Mouse (Mus musculus): Measurements from ENCODE around the gene Tspan15. TPM values are rescaled to one million over a fixed set of nuclear protein-coding genes. Genes with fewer than 3 reads are reported as not detected.
A peak's percentile ranks its signal among the peaks of the same experiment; 100 is the strongest.

Tspan15 gene
- polyA plus RNA-seq, 1 experiment, result 55.0 TPM

DNA sequence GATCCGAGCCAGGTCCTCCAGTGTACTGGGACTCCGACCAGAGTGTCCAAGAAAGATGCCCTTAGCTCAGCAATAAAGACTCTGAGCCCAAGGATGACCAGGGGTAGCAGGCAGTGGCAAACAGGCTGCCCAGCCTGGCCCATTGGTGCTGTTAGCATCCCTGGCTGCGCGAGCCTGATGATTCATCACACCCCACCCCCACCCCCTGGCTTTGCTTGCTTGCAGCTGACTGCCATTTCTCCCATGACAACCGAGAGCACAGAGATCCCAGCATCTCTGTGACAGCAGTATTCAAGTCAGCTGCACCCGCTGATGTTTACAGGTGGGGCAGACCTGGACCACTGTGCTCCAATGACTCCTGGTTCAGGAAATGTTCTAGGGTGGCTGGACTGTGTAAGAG is 28.5 kb downstream of the Tspan15 start:
- no peak overlapping the region; the same call in 1 of the 2 replicates for H3K27ac ChIP-seq (ENCODE audit: insufficient read depth, low read length)
- no peak overlapping the region for H3K4me3 ChIP-seq (replicated peaks; ENCODE audit: insufficient read depth, low read depth, low read length)
- H3K4me1 ChIP-seq (ENCODE audit: control insufficient read depth, insufficient read depth, low read length), result peaks cover 8% of the 10 kb centered on the region
- no peak for TF ChIP-seq POLR2A (IDR thresholded peaks at IDR 0.05; ENCODE audit: borderline replicate concordance, insufficient read depth, low read length)
- no peak for TF ChIP-seq CTCF (IDR thresholded peaks at IDR 0.05; ENCODE audit: borderline replicate concordance, insufficient read depth, low read depth, low read length)
- 58% methylated on average over 6 of the region's 6 CpGs for WGBS
- H3K27me3 ChIP-seq (ENCODE audit: control insufficient read depth, insufficient read depth, low read length), result no peaks in the 10 kb centered on the region
- DNase-seq, result peak in 1 of 2 experiments; percentile 45

DNA sequence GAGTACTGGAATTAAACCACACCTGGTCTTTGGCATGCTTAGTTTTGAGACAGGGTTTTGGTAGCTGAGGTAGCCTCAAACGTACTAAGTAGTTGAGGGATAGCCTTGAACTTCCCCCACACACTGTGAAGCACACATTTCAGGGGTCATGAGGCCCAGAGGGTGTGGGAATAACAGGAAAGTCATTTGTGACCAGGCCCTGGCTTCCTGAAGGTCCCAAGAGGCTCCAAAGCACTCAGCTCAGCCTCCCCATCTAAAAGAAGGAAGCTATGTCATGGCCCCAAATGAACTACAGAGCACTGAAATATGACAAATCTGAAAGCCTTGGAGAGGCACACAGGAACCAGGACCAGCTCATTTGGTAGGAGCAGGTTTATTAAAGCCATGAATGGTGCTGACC is 32.2 kb downstream of the Tspan15 start:
- Histone ChIP-seq H3K27ac (ENCODE audit: insufficient read depth, low read length) (no peak overlapping the region), H3K4me3 (replicated peaks; ENCODE audit: insufficient read depth, low read depth, low read length) (no peak overlapping the region), H3K4me1 (ENCODE audit: control insufficient read depth, insufficient read depth, low read length) (peaks cover 26% of the 10 kb centered on the region), H3K27me3 (ENCODE audit: control insufficient read depth, insufficient read depth, low read length) (no peaks in the 10 kb centered on the region)
- TF ChIP-seq POLR2A (IDR thresholded peaks at IDR 0.05; ENCODE audit: borderline replicate concordance, insufficient read depth, low read length), result no peak
- TF ChIP-seq CTCF (IDR thresholded peaks at IDR 0.05; ENCODE audit: borderline replicate concordance, insufficient read depth, low read depth, low read length), result no peak
- WGBS, result 75% methylated on average over 1 of the region's 1 CpGs
- no peak for DNase-seq

GRCm38 (mm10) chr10:62197403-62197802 is 33.6 kb downstream of the Tspan15 start:
- H3K27ac ChIP-seq (ENCODE audit: insufficient read depth, low read length), result no peak overlapping the region
- no peak for DNase-seq
- no peak overlapping the region for H3K4me3 ChIP-seq (replicated peaks; ENCODE audit: insufficient read depth, low read depth, low read length)
- no peak for TF ChIP-seq POLR2A (IDR thresholded peaks at IDR 0.05; ENCODE audit: borderline replicate concordance, insufficient read depth, low read length)
- TF ChIP-seq CTCF (IDR thresholded peaks at IDR 0.05; ENCODE audit: borderline replicate concordance, insufficient read depth, low read depth, low read length), result no peak
- H3K4me1 ChIP-seq (ENCODE audit: control insufficient read depth, insufficient read depth, low read length), result peaks cover 31% of the 10 kb centered on the region
- no peaks in the 10 kb centered on the region for H3K27me3 ChIP-seq (ENCODE audit: control insufficient read depth, insufficient read depth, low read length)
- 64% methylated on average over 4 of the region's 4 CpGs for WGBS

- Histone ChIP-seq H3K4me1 (ENCODE audit: control insufficient read depth, insufficient read depth, low read length) (peaks cover 51% of the 10 kb centered on the region), H3K27me3 (ENCODE audit: control insufficient read depth, insufficient read depth, low read length) (no peaks in the 10 kb centered on the region), H3K27ac (ENCODE audit: insufficient read depth, low read length) (peak overlapping the region; percentile 54; the same call in 1 of the 2 replicates), H3K4me3 (replicated peaks; ENCODE audit: insufficient read depth, low read depth, low read length) (no peak overlapping the region)
- TF ChIP-seq CTCF (IDR thresholded peaks at IDR 0.05; ENCODE audit: borderline replicate concordance, insufficient read depth, low read depth, low read length) (no peak), POLR2A (IDR thresholded peaks at IDR 0.05; ENCODE audit: borderline replicate concordance, insufficient read depth, low read length) (no peak)
- WGBS, result 62% methylated on average over 7 of the region's 7 CpGs
- peak in 1 of 2 experiments; percentile 45 for DNase-seq
These were observed 35.7 kb downstream of the Tspan15 start for GRCm38 (mm10) chr10:62195376-62195775.

- Histone ChIP-seq H3K4me3 (replicated peaks; ENCODE audit: insufficient read depth, low read depth, low read length) (no peak overlapping the region), H3K27ac (ENCODE audit: insufficient read depth, low read length) (peak overlapping the region; percentile 54; the same call in 1 of the 2 replicates)
- 85% methylated on average over 6 of the region's 6 CpGs for WGBS
These were observed 36.1 kb downstream of the Tspan15 start for GRCm38 (mm10) chr10:62194946-62195345.

GRCm38 (mm10) chr10:62194461-62194860 is 36.6 kb downstream of the Tspan15 start:
- H3K27me3 ChIP-seq (ENCODE audit: control insufficient read depth, insufficient read depth, low read length), result no peaks in the 10 kb centered on the region
- 53% methylated on average over 5 of the region's 5 CpGs for WGBS
- no peak overlapping the region for H3K4me3 ChIP-seq (replicated peaks; ENCODE audit: insufficient read depth, low read depth, low read length)
- peak in 1 of 2 experiments; percentile 68 for DNase-seq
- TF ChIP-seq POLR2A (IDR thresholded peaks at IDR 0.05; ENCODE audit: borderline replicate concordance, insufficient read depth, low read length), result no peak
- no peak for TF ChIP-seq CTCF (IDR thresholded peaks at IDR 0.05; ENCODE audit: borderline replicate concordance, insufficient read depth, low read depth, low read length)
- H3K27ac ChIP-seq (ENCODE audit: insufficient read depth, low read length), result peak overlapping the region; percentile 73
- H3K4me1 ChIP-seq (ENCODE audit: control insufficient read depth, insufficient read depth, low read length), result peaks cover 51% of the 10 kb centered on the region

More at GRCm38 (mm10) chr10:62194946-62195345, 36.1 kb downstream of the Tspan15 start:
- TF ChIP-seq POLR2A (IDR thresholded peaks at IDR 0.05; ENCODE audit: borderline replicate concordance, insufficient read depth, low read length), result no peak
- no peak for TF ChIP-seq CTCF (IDR thresholded peaks at IDR 0.05; ENCODE audit: borderline replicate concordance, insufficient read depth, low read depth, low read length)
- no peak for DNase-seq
- Histone ChIP-seq H3K4me1 (ENCODE audit: control insufficient read depth, insufficient read depth, low read length) (peaks cover 51% of the 10 kb centered on the region), H3K27me3 (ENCODE audit: control insufficient read depth, insufficient read depth, low read length) (no peaks in the 10 kb centered on the region)

DNA sequence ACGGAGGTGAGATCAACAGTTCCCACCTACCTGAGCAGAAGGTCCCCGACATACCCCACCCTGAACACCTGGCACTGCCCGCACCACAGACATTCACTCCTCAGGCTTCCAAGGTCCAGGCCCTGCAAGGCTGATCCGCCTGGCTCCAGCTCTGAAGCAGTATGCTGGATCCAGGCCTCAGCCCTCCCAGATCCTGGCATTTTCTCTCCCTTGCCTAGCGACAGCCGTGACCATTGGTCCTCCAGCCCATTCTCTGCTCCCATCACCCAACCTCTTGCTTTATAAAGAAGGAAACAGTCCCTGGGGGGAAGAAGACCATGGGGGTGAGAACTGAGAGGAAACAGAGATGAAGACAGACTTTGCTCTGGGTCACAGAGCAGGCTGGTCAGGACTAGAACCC is 37.0 kb downstream of the Tspan15 start:
- peak; percentile 52 to 56 for DNase-seq
- Histone ChIP-seq H3K27me3 (ENCODE audit: control insufficient read depth, insufficient read depth, low read length) (no peaks in the 10 kb centered on the region), H3K27ac (ENCODE audit: insufficient read depth, low read length) (peak overlapping the region; percentile 73), H3K4me1 (ENCODE audit: control insufficient read depth, insufficient read depth, low read length) (peaks cover 51% of the 10 kb centered on the region), H3K4me3 (replicated peaks; ENCODE audit: insufficient read depth, low read depth, low read length) (no peak overlapping the region)
- TF ChIP-seq CTCF (IDR thresholded peaks at IDR 0.05; ENCODE audit: borderline replicate concordance, insufficient read depth, low read depth, low read length), result no peak
- no peak for TF ChIP-seq POLR2A (IDR thresholded peaks at IDR 0.05; ENCODE audit: borderline replicate concordance, insufficient read depth, low read length)
- 17% methylated on average over 6 of the region's 6 CpGs for WGBS

DNA sequence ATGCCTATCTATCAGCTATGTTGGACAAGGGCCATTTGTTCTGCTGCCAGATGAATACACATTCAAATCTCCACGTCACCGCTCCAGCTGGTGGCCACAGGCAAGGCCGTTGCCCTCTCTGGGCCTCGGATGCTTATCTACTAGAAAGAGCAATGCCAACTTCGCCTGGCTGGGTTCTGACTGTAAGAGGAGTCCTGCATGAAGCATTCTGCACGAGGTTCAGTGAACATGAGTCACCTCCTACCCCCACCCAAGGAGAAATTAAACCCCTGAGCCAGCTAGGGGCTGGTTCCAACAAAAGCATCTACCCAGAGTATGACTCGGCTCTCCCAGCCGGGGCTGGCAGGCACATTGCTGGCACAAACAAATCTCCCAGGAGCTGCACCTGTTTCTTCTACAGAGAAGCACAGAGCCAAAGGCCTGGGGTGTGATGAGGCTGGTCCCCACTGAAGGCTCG is 38.3 kb downstream of the Tspan15 start:
- H3K4me1 ChIP-seq (ENCODE audit: control insufficient read depth, insufficient read depth, low read length), result peaks cover 54% of the 10 kb centered on the region
- no peak overlapping the region for H3K4me3 ChIP-seq (replicated peaks; ENCODE audit: insufficient read depth, low read depth, low read length)
- TF ChIP-seq CTCF (IDR thresholded peaks at IDR 0.05; ENCODE audit: borderline replicate concordance, insufficient read depth, low read depth, low read length) (no peak), POLR2A (IDR thresholded peaks at IDR 0.05; ENCODE audit: borderline replicate concordance, insufficient read depth, low read length) (no peak)
- peak; percentile 90 to 98 for DNase-seq
- WGBS, result 4% methylated on average over 9 of the region's 9 CpGs
- no peaks in the 10 kb centered on the region for H3K27me3 ChIP-seq (ENCODE audit: control insufficient read depth, insufficient read depth, low read length)
- peak overlapping the region; percentile 73 for H3K27ac ChIP-seq (ENCODE audit: insufficient read depth, low read length)
